Mouse (Mus musculus) embryonic facial prominence, embryonic 13.5 days (tissue): ENCODE results near the gene Gm42417. TPM values are rescaled to one million over a fixed set of nuclear protein-coding genes. Genes with fewer than 3 reads are reported as not detected.
A peak's percentile ranks its signal among the peaks of the same experiment; 100 is the strongest.

Source experiments
- ATAC-seq: fragments of 200-750 bp; cut with Nextera tagmentation; 2 replicates; pipeline ENCODE4 v1.8.0; 2017; ENCODE audit warnings: low read depth; ENCODE audit not compliant: insufficient number of reproducible peaks, insufficient read depth, low FRiP score, low TSS enrichment
- H3K27ac ChIP-seq: fragments of 300-500 bp; sonication (generic); 2 replicates; pipeline ENCODE4 v1.5.1; 2015; ENCODE audit warnings: moderate library complexity, mild to moderate bottlenecking, inconsistent platforms
- H3K27me3 ChIP-seq: fragments of 300-500 bp; sonication (generic); 2 replicates; pipeline ENCODE4 v1.6.1; 2015; ENCODE audit warnings: mild to moderate bottlenecking, inconsistent platforms
- H3K36me3 ChIP-seq: fragments of 300-500 bp; sonication (generic); 2 replicates; pipeline ENCODE4 v1.6.1; 2015; ENCODE audit warnings: mild to moderate bottlenecking, inconsistent platforms
- H3K4me1 ChIP-seq: fragments of 300-500 bp; sonication (generic); 2 replicates; pipeline ENCODE4 v1.6.1; 2015; ENCODE audit warnings: inconsistent platforms
- H3K4me2 ChIP-seq: fragments of 300-500 bp; sonication (generic); 2 replicates; pipeline ENCODE4 v1.6.1; 2015; ENCODE audit warnings: moderate library complexity, mild to moderate bottlenecking, inconsistent platforms
- H3K4me3 ChIP-seq: fragments of 300-500 bp; sonication (generic); 2 replicates; pipeline ENCODE4 v1.5.1; 2015; ENCODE audit warnings: mild to moderate bottlenecking, inconsistent platforms
- H3K9ac ChIP-seq: fragments of 300-500 bp; sonication (generic); 2 replicates; pipeline ENCODE4 v1.6.1; 2015; ENCODE audit warnings: mild to moderate bottlenecking, inconsistent platforms
- H3K9me3 ChIP-seq: fragments of 300-500 bp; sonication (generic); 2 replicates; pipeline ENCODE4 v1.6.1; 2016; ENCODE audit warnings: inconsistent platforms
- WGBS: fragments of 180-500 bp; shearing (Covaris S2); methylation state at CpG from one replicate; pipeline ENCODE4 v1.1.7; 2015; ENCODE audit warnings: mixed read lengths; 5-methylcytosine and 5-hydroxymethylcytosine counted together
- polyA plus RNA-seq: library from polyadenylated mRNA; unstranded; fragments of >200 nt; fragmentation: Nextera tagmentation; extraction: Ambion mirVana; gene quantifications from 2 replicates; pipeline ENCODE4 v1.2.1, GENCODE M21; 2015

Gm42417 gene
- polyA plus RNA-seq, 1 experiment from 2014 or later = not detected

DNA sequence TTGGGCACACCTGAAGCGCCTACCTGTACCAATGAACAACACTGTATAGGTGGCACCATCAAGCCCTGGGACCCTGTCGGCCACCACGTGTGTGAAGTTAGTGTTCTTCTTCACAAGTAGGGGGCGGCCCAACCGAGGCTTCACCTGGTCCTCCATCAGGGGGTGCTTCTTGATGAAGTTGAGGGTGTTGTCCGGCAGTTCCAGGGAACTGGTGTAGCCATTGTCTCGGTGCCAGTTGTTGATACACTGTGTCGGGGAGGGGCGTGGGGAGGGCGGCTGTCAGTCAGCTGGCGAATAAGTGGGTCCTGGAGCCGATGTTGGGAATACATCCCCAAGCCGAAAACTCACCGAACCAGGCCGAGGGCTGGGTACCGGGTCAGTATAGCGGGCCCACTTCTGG, 12.7 kb upstream of the Gm42417 start:
- Histone ChIP-seq H3K4me2 (no peak overlapping the region), H3K4me3 (no peak overlapping the region), H3K36me3 (peaks cover 73% of the 10 kb centered on the region), H3K9ac (no peak overlapping the region), H3K27ac (no peak overlapping the region), H3K4me1 (peaks cover 58% of the 10 kb centered on the region), H3K9me3 (no peaks in the 10 kb centered on the region), H3K27me3 (no peaks in the 10 kb centered on the region)
- 87% methylated on average over 17 of the region's 17 CpGs for WGBS
- no peak for ATAC-seq

- WGBS = 80% methylated on average over 20 of the region's 20 CpGs
- H3K4me1 ChIP-seq = peaks cover 57% of the 10 kb centered on the region
- H3K27ac ChIP-seq = 0 out of 2 replicates have a peak overlapping the region, but pooled peaks have one; percentile 89
- no peaks in the 10 kb centered on the region for H3K27me3 ChIP-seq
- no peak overlapping the region for H3K9ac ChIP-seq
- H3K36me3 ChIP-seq = peaks cover 72% of the 10 kb centered on the region
- H3K4me3 ChIP-seq = no peak overlapping the region
- no peak overlapping the region for H3K4me2 ChIP-seq
- ATAC-seq = no peak
- no peaks in the 10 kb centered on the region for H3K9me3 ChIP-seq
Observed at GRCm38 (mm10) chr1:36550075-36550863, 11.0 kb upstream of the Gm42417 start.

- Histone ChIP-seq H3K4me3 (0 out of 2 replicates have a peak overlapping the region, but pooled peaks have one; percentile 9), H3K36me3 (peaks cover 65% of the 10 kb centered on the region), H3K27ac (peak overlapping the region; percentile 89), H3K27me3 (no peaks in the 10 kb centered on the region), H3K9me3 (no peaks in the 10 kb centered on the region), H3K4me1 (peaks cover 49% of the 10 kb centered on the region), H3K9ac (peak overlapping the region; percentile 55), H3K4me2 (peak overlapping the region; percentile 24; the same call in 1 of the 2 replicates)
- no peak for ATAC-seq
- 80% methylated on average over 18 of the region's 18 CpGs for WGBS
Observed at GRCm38 (mm10) chr1:36549491-36549890, 10.3 kb upstream of the Gm42417 start.

GRCm38 (mm10) chr1:36548771-36549170, 9.5 kb upstream of the Gm42417 start:
- ATAC-seq = no peak
- H3K9me3 ChIP-seq = no peaks in the 10 kb centered on the region
- H3K27me3 ChIP-seq = no peaks in the 10 kb centered on the region
- peaks cover 57% of the 10 kb centered on the region for H3K36me3 ChIP-seq
- H3K4me3 ChIP-seq = peak overlapping the region; percentile 9; the same call in 1 of the 2 replicates
- H3K9ac ChIP-seq = peak overlapping the region; percentile 55
- WGBS = 29% methylated on average over 8 of the region's 8 CpGs
- H3K27ac ChIP-seq = peak overlapping the region; percentile 89
- H3K4me2 ChIP-seq = peak overlapping the region; percentile 24; the same call in 1 of the 2 replicates
- peaks cover 48% of the 10 kb centered on the region for H3K4me1 ChIP-seq

DNA sequence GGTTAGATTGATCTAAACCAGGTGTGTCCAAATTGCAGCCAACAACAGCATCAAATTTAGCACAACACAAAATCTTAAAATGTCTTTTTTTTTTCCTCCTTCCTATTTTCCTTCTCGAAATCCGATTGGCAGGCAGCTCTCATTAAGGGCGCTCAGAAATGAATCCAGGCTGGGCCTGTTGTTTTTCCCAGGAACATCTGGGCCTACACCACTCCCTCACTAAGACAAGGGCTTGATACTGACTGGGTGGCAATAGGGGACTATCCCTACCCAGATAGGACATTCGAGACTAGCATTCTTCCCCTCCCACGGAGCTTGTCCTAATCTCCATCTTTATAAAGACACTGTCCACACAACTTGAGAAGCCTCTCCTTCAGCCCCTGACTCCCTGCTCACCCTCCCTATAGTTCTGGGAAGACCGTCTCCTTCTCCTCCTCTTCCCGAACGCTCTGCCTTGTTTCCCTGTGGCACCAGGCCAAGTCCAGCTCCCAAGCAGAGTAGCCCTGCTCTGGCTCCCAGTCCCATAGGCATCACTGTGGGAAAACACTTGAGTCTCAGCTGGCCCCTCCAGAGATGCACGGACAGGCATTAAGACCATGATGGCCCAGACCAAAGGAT, 8.9 kb upstream of the Gm42417 start:
- Histone ChIP-seq H3K9me3 (no peaks in the 10 kb centered on the region), H3K27ac (peak overlapping the region; percentile 89), H3K36me3 (peaks cover 51% of the 10 kb centered on the region), H3K4me2 (peak overlapping the region; percentile 38; the same call in 1 of the 2 replicates), H3K4me3 (no peak overlapping the region), H3K4me1 (peaks cover 54% of the 10 kb centered on the region), H3K27me3 (no peaks in the 10 kb centered on the region), H3K9ac (peak overlapping the region; percentile 57)
- 22% methylated on average over 9 of the region's 9 CpGs for WGBS
- no peak for ATAC-seq

DNA sequence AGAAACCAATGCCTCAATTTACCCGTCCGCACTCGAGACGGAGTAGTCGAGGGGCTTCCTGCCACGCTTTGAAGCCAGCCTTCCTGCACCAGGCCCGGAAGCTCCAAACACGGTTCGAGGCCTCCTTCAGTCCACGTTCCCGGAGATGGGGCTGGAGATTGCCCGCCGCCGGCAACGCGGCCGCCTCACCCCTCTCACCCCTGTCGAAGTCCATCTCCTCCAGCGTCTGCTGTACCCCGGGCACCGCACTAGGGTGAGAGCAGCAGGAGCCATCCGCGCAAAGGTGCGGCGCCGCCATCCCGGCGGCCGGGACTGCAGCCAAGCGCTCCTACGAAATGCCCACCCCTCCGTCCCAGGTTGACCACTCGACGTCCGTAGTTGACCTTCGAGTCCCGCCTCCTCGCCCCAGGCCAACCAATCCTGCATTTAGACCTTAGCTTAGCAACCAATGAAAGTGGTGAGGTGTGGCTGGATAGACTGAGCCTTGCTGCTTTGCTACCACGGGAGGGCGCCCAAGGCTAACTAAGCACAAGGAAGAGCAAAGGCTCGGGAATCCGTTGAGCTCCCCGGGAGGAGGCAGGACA, 7.8 kb upstream of the Gm42417 start, which contains the start of gene Ankrd39:
Gene Ankrd39, minus strand, starts transcription at position 558 of the 584 bp plus-strand sequence.
- Histone ChIP-seq H3K4me1 (peaks cover 54% of the 10 kb centered on the region), H3K4me3 (peak within 1 kb of the TSS; percentile 71), H3K9ac (peak within 1 kb of the TSS; percentile 78), H3K4me2 (peak within 1 kb of the TSS; percentile 74), H3K9me3 (no peaks in the 10 kb centered on the region), H3K27me3 (no peaks in the 10 kb centered on the region), H3K27ac (peak within 1 kb of the TSS; percentile 89), H3K36me3 (peaks cover 47% of the 10 kb centered on the region)
- peak; percentile 88 for ATAC-seq
- under 1% methylated on average over 43 of the region's 43 CpGs for WGBS

GRCm38 (mm10) chr1:36545845-36546600, 6.8 kb upstream of the Gm42417 start:
- H3K36me3 ChIP-seq = peaks cover 46% of the 10 kb centered on the region
- no peaks in the 10 kb centered on the region for H3K9me3 ChIP-seq
- peak overlapping the region; percentile 71 for H3K4me3 ChIP-seq
- H3K27ac ChIP-seq = no peak overlapping the region
- peak overlapping the region; percentile 74 for H3K4me2 ChIP-seq
- 72% methylated on average over 19 of the region's 19 CpGs for whole genome bisulfite sequencing
- ATAC-seq = no peak
- H3K27me3 ChIP-seq = no peaks in the 10 kb centered on the region
- peak overlapping the region; percentile 78 for H3K9ac ChIP-seq
- peaks cover 54% of the 10 kb centered on the region for H3K4me1 ChIP-seq

DNA sequence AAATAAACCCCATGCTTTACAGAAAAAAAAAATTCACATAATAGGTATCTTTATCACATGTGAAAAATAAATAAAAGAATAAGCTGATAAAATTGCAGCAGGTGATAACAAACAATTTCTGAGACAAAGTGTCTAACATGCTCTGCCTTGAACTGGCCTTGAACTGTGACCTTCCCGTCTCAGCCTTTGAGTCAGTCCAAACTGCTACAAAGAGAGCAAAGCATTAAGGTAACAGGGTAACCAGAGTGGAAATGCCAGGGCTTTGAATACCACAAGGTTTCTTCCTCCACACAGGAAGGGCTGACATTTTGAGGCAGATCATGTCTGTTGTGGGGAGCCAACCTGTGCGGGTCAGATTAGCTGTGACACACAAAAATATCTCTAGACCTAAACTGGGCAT, 6.2 kb upstream of the Gm42417 start:
- H3K9ac ChIP-seq = no peak overlapping the region
- no peak overlapping the region for H3K4me2 ChIP-seq
- H3K36me3 ChIP-seq = peaks cover 45% of the 10 kb centered on the region
- H3K27me3 ChIP-seq = no peaks in the 10 kb centered on the region
- no peaks in the 10 kb centered on the region for H3K9me3 ChIP-seq
- 71% methylated on average over 2 of the region's 2 CpGs for WGBS
- peaks cover 51% of the 10 kb centered on the region for H3K4me1 ChIP-seq
- H3K27ac ChIP-seq = no peak overlapping the region
- ATAC-seq = no peak
- no peak overlapping the region for H3K4me3 ChIP-seq

- 92% methylated on average over 9 of the region's 9 CpGs for WGBS
- Histone ChIP-seq H3K36me3 (peaks cover 44% of the 10 kb centered on the region), H3K9ac (no peak overlapping the region), H3K9me3 (no peaks in the 10 kb centered on the region), H3K4me2 (no peak overlapping the region), H3K4me1 (peaks cover 26% of the 10 kb centered on the region), H3K4me3 (no peak overlapping the region), H3K27me3 (no peaks in the 10 kb centered on the region), H3K27ac (no peak overlapping the region)
- ATAC-seq = no peak
Observed at GRCm38 (mm10) chr1:36542925-36543324, 3.7 kb upstream of the Gm42417 start.

DNA sequence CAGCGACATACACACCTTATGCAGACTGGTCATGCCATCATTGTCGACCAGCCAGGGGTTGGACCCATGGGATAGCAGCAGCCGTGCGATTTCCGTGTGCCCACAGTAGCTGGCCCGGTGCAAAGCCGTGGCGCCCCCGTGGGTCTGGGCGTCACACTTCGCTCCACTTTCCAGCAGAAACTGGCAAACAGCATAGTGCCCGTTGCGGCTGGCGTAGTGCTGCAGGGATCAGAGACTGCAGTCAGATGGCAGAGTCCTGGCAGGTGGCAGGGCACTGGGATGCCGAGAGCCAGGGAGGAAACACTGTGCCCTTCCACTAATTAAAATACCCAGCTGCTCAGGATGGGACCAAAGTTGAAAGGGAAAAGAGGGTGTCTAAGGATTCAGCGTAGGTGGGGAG, 2.6 kb upstream of the Gm42417 start:
- 96% methylated on average over 16 of the region's 16 CpGs for WGBS
- Histone ChIP-seq H3K4me2 (no peak overlapping the region), H3K9me3 (no peaks in the 10 kb centered on the region), H3K27ac (no peak overlapping the region), H3K4me3 (no peak overlapping the region), H3K4me1 (peaks cover 18% of the 10 kb centered on the region), H3K9ac (no peak overlapping the region), H3K36me3 (peaks cover 47% of the 10 kb centered on the region), H3K27me3 (no peaks in the 10 kb centered on the region)
- no peak; the same call in 1 of the 2 replicates for ATAC-seq

- WGBS = 92% methylated on average over 12 of the region's 12 CpGs
Observed at GRCm38 (mm10) chr1:36540807-36541206, 1.6 kb upstream of the Gm42417 start.

More at GRCm38 (mm10) chr1:36540807-36541206, 1.6 kb upstream of the Gm42417 start:
- Histone ChIP-seq H3K36me3 (peaks cover 47% of the 10 kb centered on the region), H3K9ac (no peak overlapping the region), H3K27me3 (no peaks in the 10 kb centered on the region), H3K9me3 (no peaks in the 10 kb centered on the region), H3K27ac (no peak overlapping the region), H3K4me1 (peaks cover 12% of the 10 kb centered on the region), H3K4me3 (no peak overlapping the region), H3K4me2 (no peak overlapping the region)
- ATAC-seq = no peak
